In genomic region chr15:83417407-83417806, GRCm38 (mm10) we compare ENCODE assay signal across 9 mouse cellular contexts. TPM values are rescaled to one million over a fixed set of nuclear protein-coding genes. Genes with fewer than 3 reads are reported as not detected.
DNase-seq lines count a peak whose midpoint lies in the region; ATAC-seq and TF ChIP-seq lines count a peak whose summit lies in the region.
"Had no signal": no experiment of that assay in that cellular context is flagged by ENCODE, and none has a peak within 500 bp of the region (broad histone marks: within the 10 kb centered on the region; RNA-seq: fewer than 3 reads in every experiment).

No protein-coding gene starts in this region.

- H3K4me1 ChIP-seq in kidney, adult 2 months (ENCODE audit: control insufficient read depth, insufficient read depth, low read length) = peaks cover 22% of the 10 kb centered on the region
- peaks cover 44% of the 10 kb centered on the region for H3K4me1 ChIP-seq in bone marrow macrophage, adult 2 months (ENCODE audit: control insufficient read depth, insufficient read depth, low read length)
- H3K4me1 ChIP-seq in olfactory bulb, adult 2 months (ENCODE audit: control insufficient read depth, insufficient read depth, low read length) = peaks cover 31% of the 10 kb centered on the region
- H3K4me1 ChIP-seq in midbrain, embryonic 13.5 days (replicated peaks) = no peaks in the 10 kb centered on the region

- no peak overlapping the region for H3K9ac ChIP-seq in midbrain, embryonic 13.5 days (replicated peaks)
- H3K9ac ChIP-seq: embryonic facial prominence, embryonic 13.5 days had no signal

- no peaks in the 10 kb centered on the region for H3K36me3 ChIP-seq in kidney, adult 2 months (ENCODE audit: control insufficient read depth, insufficient read depth, low read length)
- no peaks in the 10 kb centered on the region for H3K36me3 ChIP-seq in midbrain, embryonic 13.5 days
- H3K36me3 ChIP-seq: embryonic facial prominence, embryonic 13.5 days; hindbrain, embryonic 10.5 days had no signal

- no peak for TF ChIP-seq CTCF in kidney, adult 2 months (conservative IDR thresholded peaks at IDR 0.05; ENCODE audit: insufficient read depth, insufficient read length, low read depth, low read length)
- no peak for TF ChIP-seq CTCF in bone marrow macrophage, adult 2 months (IDR thresholded peaks at IDR 0.05; ENCODE audit: low read depth, low read length)
- TF ChIP-seq CTCF in olfactory bulb, adult 2 months (IDR thresholded peaks at IDR 0.05; ENCODE audit: insufficient read depth, low read depth, low read length) = no peak

- H3K4me2 ChIP-seq in midbrain, embryonic 13.5 days (replicated peaks) = no peak overlapping the region
- H3K4me2 ChIP-seq: embryonic facial prominence, embryonic 13.5 days had no signal

- 49% methylated on average over 7 of the region's 7 CpGs for WGBS in kidney, adult 2 months
- 6% methylated on average over 7 of the region's 7 CpGs for WGBS in olfactory bulb, adult 2 months
- 79% methylated on average over 7 of the region's 7 CpGs for WGBS in midbrain, embryonic 13.5 days

- no peak overlapping the region for H3K4me3 ChIP-seq in kidney, adult 2 months (ENCODE audit: insufficient read depth, low read depth, low read length)
- H3K4me3 ChIP-seq in bone marrow macrophage, adult 2 months (ENCODE audit: insufficient read depth, low read length) = no peak overlapping the region
- 0 out of 2 replicates have a peak overlapping the region, but pooled peaks have one; percentile 2 for H3K4me3 ChIP-seq in olfactory bulb, adult 2 months (ENCODE audit: insufficient read depth, low read depth, low read length)
- no peak overlapping the region for H3K4me3 ChIP-seq in midbrain, embryonic 13.5 days (replicated peaks)
- H3K4me3 ChIP-seq: embryonic facial prominence, embryonic 13.5 days; hindbrain, embryonic 10.5 days had no signal

- no peaks in the 10 kb centered on the region for H3K9me3 ChIP-seq in midbrain, embryonic 13.5 days
- H3K9me3 ChIP-seq: embryonic facial prominence, embryonic 13.5 days; hindbrain, embryonic 10.5 days had no signal

- 0 out of 2 replicates have a peak overlapping the region, but pooled peaks have one; percentile 29 for H3K27ac ChIP-seq in kidney, adult 2 months (ENCODE audit: insufficient read depth, low read depth, low read length)
- H3K27ac ChIP-seq in bone marrow macrophage, adult 2 months (ENCODE audit: insufficient read depth, low read depth, low read length) = peak overlapping the region; percentile 0; the same call in 1 of the 2 replicates
- H3K27ac ChIP-seq in olfactory bulb, adult 2 months (ENCODE audit: insufficient read depth, low read depth, low read length) = peak overlapping the region; percentile 94
- H3K27ac ChIP-seq in midbrain, embryonic 13.5 days = no peak overlapping the region
- H3K27ac ChIP-seq: embryonic facial prominence, embryonic 13.5 days; hindbrain, embryonic 10.5 days had no signal

- DNase-seq in kidney, adult 2 months = no peak
- no peak for DNase-seq in kidney, postnatal 4 days
- peak; percentile 64 to 75 for DNase-seq in frontal cortex, postnatal 36 days (ENCODE audit: low spot score in 2 of 2)
- no peak for DNase-seq in urinary bladder, postnatal 25 days (ENCODE audit: low spot score)

- no peak for ATAC-seq in midbrain, embryonic 13.5 days

- no peaks in the 10 kb centered on the region for H3K27me3 ChIP-seq in kidney, adult 2 months (replicated peaks; ENCODE audit: control insufficient read depth, insufficient read depth, low read length)
- no peaks in the 10 kb centered on the region for H3K27me3 ChIP-seq in midbrain, embryonic 13.5 days
- H3K27me3 ChIP-seq: embryonic facial prominence, embryonic 13.5 days had no signal

- TF ChIP-seq POLR2A in kidney, adult 2 months (IDR thresholded peaks at IDR 0.05; ENCODE audit: low read depth, low read length) = no peak
- no peak for TF ChIP-seq POLR2A in bone marrow macrophage, adult 2 months (IDR thresholded peaks at IDR 0.05; ENCODE audit: borderline replicate concordance, low read depth, low read length)
- TF ChIP-seq POLR2A in olfactory bulb, adult 2 months (IDR thresholded peaks at IDR 0.05; ENCODE audit: insufficient read depth, low read depth, low read length) = no peak

RNA-seq across cellular contexts. Expression of gene Pacsin2, which starts 47.0 kb away (rescaled TPM):
- 116 and 126 TPM in 2 replicates for polyA plus RNA-seq in kidney, adult 2 months (2012; rRNA removed)
- 61.4 and 63.7 TPM in 2 replicates for polyA plus RNA-seq in bone marrow macrophage, adult 2 months (2012; ENCODE audit: insufficient read depth, insufficient read length, missing spikeins)
- polyA plus RNA-seq in olfactory bulb, adult 2 months (2012; ENCODE audit: insufficient read depth, insufficient read length, low replicate concordance, missing spikeins) = 149 TPM in 1 of 2 replicates, not detected in the other
- 25.4 and 27.1 TPM in 2 replicates for polyA plus RNA-seq in midbrain, embryonic 13.5 days (2015; fragmentation: Nextera tagmentation; extraction: Ambion mirVana)

Comparison
In these comparisons a context has a peak if more than half of its experiments do, and no peak if none do; other contexts are left out.
1. DNase-seq: peak in frontal cortex, postnatal 36 days (2 of 2); none in kidney, adult 2 months (single experiment), kidney, postnatal 4 days (0 of 2) and urinary bladder, postnatal 25 days (single experiment).